Mouse (Mus musculus): Measurements from ENCODE around the gene Pfkfb2. TPM values are rescaled to one million over a fixed set of nuclear protein-coding genes. Genes with fewer than 3 reads are reported as not detected.

The Pfkfb2 gene
- polyA plus RNA-seq, 1 experiment from 2014 or later, result 7.1 TPM

GRCm38 (mm10) chr1:130746819-130747218, 17.8 kb upstream of the Pfkfb2 start:
- Histone ChIP-seq H3K4me1 (peaks cover 58% of the 10 kb centered on the region), H3K9me3 (replicated peaks) (no peaks in the 10 kb centered on the region), H3K4me3 (no peak overlapping the region), H3K27ac (peak overlapping the region; percentile 68), H3K4me2 (peak overlapping the region; percentile 2; the same call in 1 of the 2 replicates), H3K27me3 (replicated peaks) (no peaks in the 10 kb centered on the region), H3K9ac (0 out of 2 replicates have a peak overlapping the region, but pooled peaks have one; percentile 6), H3K36me3 (peaks cover 23% of the 10 kb centered on the region)
- WGBS (ENCODE audit: insufficient replicate concordance), result 23% methylated on average over 3 of the region's 3 CpGs
- ATAC-seq, result peak; percentile 47

GRCm38 (mm10) chr1:130745591-130745990, 16.5 kb upstream of the Pfkfb2 start:
- WGBS (ENCODE audit: insufficient replicate concordance), result 89% methylated on average over 3 of the region's 3 CpGs
- Histone ChIP-seq H3K27ac (peak overlapping the region; percentile 100), H3K4me2 (peak overlapping the region; percentile 31; the same call in 1 of the 2 replicates)

GRCm38 (mm10) chr1:130744961-130745360, 15.9 kb upstream of the Pfkfb2 start:
- H3K9me3 ChIP-seq (replicated peaks), result no peaks in the 10 kb centered on the region
- peaks cover 75% of the 10 kb centered on the region for H3K4me1 ChIP-seq
- H3K36me3 ChIP-seq, result peaks cover 23% of the 10 kb centered on the region
- H3K4me3 ChIP-seq, result no peak overlapping the region
- peak overlapping the region; percentile 70 for H3K9ac ChIP-seq
- H3K4me2 ChIP-seq, result peak overlapping the region; percentile 42
- no peak for ATAC-seq
- WGBS (ENCODE audit: insufficient replicate concordance), result 79% methylated on average over 5 of the region's 5 CpGs
- no peaks in the 10 kb centered on the region for H3K27me3 ChIP-seq (replicated peaks)
- peak overlapping the region; percentile 100 for H3K27ac ChIP-seq

More at GRCm38 (mm10) chr1:130745591-130745990, 16.5 kb upstream of the Pfkfb2 start:
- Histone ChIP-seq H3K27me3 (replicated peaks) (no peaks in the 10 kb centered on the region), H3K9ac (peak overlapping the region; percentile 22), H3K4me3 (no peak overlapping the region), H3K4me1 (peaks cover 69% of the 10 kb centered on the region), H3K36me3 (peaks cover 23% of the 10 kb centered on the region), H3K9me3 (replicated peaks) (no peaks in the 10 kb centered on the region)
- ATAC-seq, result no peak

GRCm38 (mm10) chr1:130744217-130744616, 15.2 kb upstream of the Pfkfb2 start:
- Histone ChIP-seq H3K9me3 (replicated peaks) (no peaks in the 10 kb centered on the region), H3K4me2 (peak overlapping the region; percentile 42), H3K27ac (peak overlapping the region; percentile 100), H3K9ac (peak overlapping the region; percentile 70), H3K4me1 (peaks cover 82% of the 10 kb centered on the region), H3K36me3 (peaks cover 23% of the 10 kb centered on the region), H3K4me3 (no peak overlapping the region), H3K27me3 (replicated peaks) (no peaks in the 10 kb centered on the region)
- peak; percentile 58 for ATAC-seq
- WGBS (ENCODE audit: insufficient replicate concordance), result 32% methylated on average over 2 of the region's 2 CpGs

DNA sequence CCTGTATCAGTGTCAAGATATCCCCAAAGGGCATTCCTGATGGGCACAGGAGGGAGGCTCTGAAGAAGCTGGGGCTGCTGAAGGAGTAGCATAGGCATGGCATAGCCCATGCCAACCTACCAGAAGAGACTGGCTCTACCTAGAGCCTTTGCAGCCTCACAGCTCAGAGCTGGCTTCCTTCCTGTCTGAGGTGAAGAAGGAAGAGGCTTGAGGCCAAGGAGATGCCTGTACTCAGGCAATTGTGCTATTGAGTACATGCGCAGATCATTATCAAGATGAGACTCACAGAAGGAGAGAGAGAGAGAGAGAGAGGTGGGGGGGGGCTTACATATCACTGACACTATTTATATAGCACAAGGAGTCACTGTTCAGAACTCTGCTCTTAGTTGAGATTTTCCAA, 14.7 kb upstream of the Pfkfb2 start:
- Histone ChIP-seq H3K4me1 (peaks cover 87% of the 10 kb centered on the region), H3K9ac (peak overlapping the region; percentile 70), H3K36me3 (peaks cover 26% of the 10 kb centered on the region), H3K4me2 (peak overlapping the region; percentile 42), H3K9me3 (replicated peaks) (no peaks in the 10 kb centered on the region), H3K4me3 (no peak overlapping the region), H3K27me3 (replicated peaks) (no peaks in the 10 kb centered on the region), H3K27ac (peak overlapping the region; percentile 100)
- no peak for ATAC-seq
- 35% methylated on average over 1 of the region's 1 CpGs for WGBS (ENCODE audit: insufficient replicate concordance)

DNA sequence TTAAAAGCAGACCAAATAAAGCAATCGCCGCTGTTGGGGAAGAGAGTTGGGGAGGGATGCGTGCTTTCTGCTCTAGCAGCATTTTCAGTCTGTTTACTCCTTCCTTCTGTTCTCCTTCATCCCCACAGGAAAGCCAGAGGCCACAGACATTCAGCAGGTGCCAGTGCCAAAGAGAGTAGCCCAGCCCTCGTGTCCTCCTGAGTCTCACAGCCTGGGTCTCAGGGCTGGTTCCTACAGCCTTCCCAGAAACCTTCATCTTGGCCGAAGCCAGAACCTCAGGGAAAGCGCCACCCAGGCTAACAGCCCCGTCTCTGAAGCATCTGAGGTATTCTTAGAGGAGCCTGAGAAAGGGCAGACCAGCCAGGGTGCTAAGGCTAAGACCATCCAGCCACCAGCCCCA, 13.1 kb upstream of the Pfkfb2 start:
- 73% methylated on average over 7 of the region's 7 CpGs for WGBS (ENCODE audit: insufficient replicate concordance)
- Histone ChIP-seq H3K4me2 (peak overlapping the region; percentile 84), H3K27ac (peak overlapping the region; percentile 100)

GRCm38 (mm10) chr1:130740781-130741720, 12.0 kb upstream of the Pfkfb2 start:
- peak overlapping the region; percentile 84 for H3K4me2 ChIP-seq

More for the DNA sequence above, 13.1 kb upstream of the Pfkfb2 start:
- peaks cover 39% of the 10 kb centered on the region for H3K36me3 ChIP-seq
- H3K9me3 ChIP-seq (replicated peaks), result no peaks in the 10 kb centered on the region
- no peak for ATAC-seq
- peak overlapping the region; percentile 70 for H3K9ac ChIP-seq
- H3K27me3 ChIP-seq (replicated peaks), result no peaks in the 10 kb centered on the region
- peaks cover 98% of the 10 kb centered on the region for H3K4me1 ChIP-seq
- no peak overlapping the region for H3K4me3 ChIP-seq

GRCm38 (mm10) chr1:130740227-130740648, 11.2 kb upstream of the Pfkfb2 start:
- WGBS (ENCODE audit: insufficient replicate concordance), result 29% methylated on average over 4 of the region's 4 CpGs
- Histone ChIP-seq H3K4me2 (peak overlapping the region; percentile 84), H3K4me3 (peak overlapping the region; percentile 65), H3K4me1 (peaks cover 98% of the 10 kb centered on the region), H3K27me3 (replicated peaks) (no peaks in the 10 kb centered on the region), H3K9me3 (replicated peaks) (no peaks in the 10 kb centered on the region), H3K27ac (peak overlapping the region; percentile 100), H3K9ac (peak overlapping the region; percentile 90), H3K36me3 (peaks cover 43% of the 10 kb centered on the region)
- ATAC-seq, result no peak

More at GRCm38 (mm10) chr1:130740781-130741720, 12.0 kb upstream of the Pfkfb2 start:
- H3K36me3 ChIP-seq, result peaks cover 43% of the 10 kb centered on the region
- H3K4me1 ChIP-seq, result peaks cover 98% of the 10 kb centered on the region
- peak overlapping the region; percentile 90 for H3K9ac ChIP-seq
- 12% methylated on average over 15 of the region's 15 CpGs for WGBS (ENCODE audit: insufficient replicate concordance)
- peak overlapping the region; percentile 100 for H3K27ac ChIP-seq
- no peaks in the 10 kb centered on the region for H3K9me3 ChIP-seq (replicated peaks)
- ATAC-seq, result peak; percentile 95
- peak overlapping the region; percentile 65 for H3K4me3 ChIP-seq
- H3K27me3 ChIP-seq (replicated peaks), result no peaks in the 10 kb centered on the region

GRCm38 (mm10) chr1:130739636-130740035, 10.6 kb upstream of the Pfkfb2 start:
- ATAC-seq, result no peak
- H3K9ac ChIP-seq, result peak overlapping the region; percentile 90
- peak overlapping the region; percentile 84 for H3K4me2 ChIP-seq
- peak overlapping the region; percentile 65 for H3K4me3 ChIP-seq
- H3K4me1 ChIP-seq, result peaks cover 98% of the 10 kb centered on the region
- no peaks in the 10 kb centered on the region for H3K9me3 ChIP-seq (replicated peaks)
- peak overlapping the region; percentile 100 for H3K27ac ChIP-seq
- WGBS (ENCODE audit: insufficient replicate concordance), result 34% methylated on average over 3 of the region's 3 CpGs
- H3K36me3 ChIP-seq, result peaks cover 40% of the 10 kb centered on the region
- H3K27me3 ChIP-seq (replicated peaks), result no peaks in the 10 kb centered on the region

- no peak for ATAC-seq
- H3K27ac ChIP-seq, result peak overlapping the region; percentile 100
- peak overlapping the region; percentile 84 for H3K4me2 ChIP-seq
- 58% methylated on average over 3 of the region's 3 CpGs for WGBS (ENCODE audit: insufficient replicate concordance)
- no peaks in the 10 kb centered on the region for H3K27me3 ChIP-seq (replicated peaks)
- peaks cover 40% of the 10 kb centered on the region for H3K36me3 ChIP-seq
- H3K4me1 ChIP-seq, result peaks cover 98% of the 10 kb centered on the region
- H3K9ac ChIP-seq, result peak overlapping the region; percentile 90
- H3K4me3 ChIP-seq, result peak overlapping the region; percentile 65; the same call in 1 of the 2 replicates
- H3K9me3 ChIP-seq (replicated peaks), result no peaks in the 10 kb centered on the region
These were observed 9.6 kb upstream of the Pfkfb2 start for GRCm38 (mm10) chr1:130738551-130739106.

DNA sequence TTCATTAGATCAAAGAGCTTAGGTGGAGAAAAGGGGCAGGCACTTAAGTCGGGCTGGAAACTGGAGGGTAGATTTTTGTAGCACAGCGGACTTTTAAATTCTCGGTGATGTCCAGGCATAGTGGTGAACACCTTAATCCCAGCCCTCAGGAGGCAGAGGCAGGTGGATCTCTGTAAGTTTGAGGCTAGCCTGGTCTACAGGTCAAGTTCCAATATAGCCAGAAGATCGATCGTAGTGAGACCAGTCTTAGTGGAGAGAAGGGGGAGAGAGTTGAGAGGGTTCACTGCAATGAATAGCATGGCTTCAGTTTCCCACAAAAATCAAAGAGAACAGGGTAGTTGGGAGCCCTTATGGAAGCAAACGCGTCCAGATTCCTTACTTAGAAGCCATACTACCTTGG, 8.9 kb upstream of the Pfkfb2 start:
- peaks cover 98% of the 10 kb centered on the region for H3K4me1 ChIP-seq
- H3K9me3 ChIP-seq (replicated peaks), result no peaks in the 10 kb centered on the region
- no peak overlapping the region for H3K4me3 ChIP-seq
- no peak for ATAC-seq
- H3K27ac ChIP-seq, result peak overlapping the region; percentile 100
- H3K36me3 ChIP-seq, result peaks cover 33% of the 10 kb centered on the region
- H3K27me3 ChIP-seq (replicated peaks), result no peaks in the 10 kb centered on the region
- WGBS (ENCODE audit: insufficient replicate concordance), result 90% methylated on average over 7 of the region's 7 CpGs
- H3K4me2 ChIP-seq, result peak overlapping the region; percentile 84
- 0 out of 2 replicates have a peak overlapping the region, but pooled peaks have one; percentile 90 for H3K9ac ChIP-seq

Data from liver, embryonic 12.5 days (tissue).